Mouse (Mus musculus) spleen, embryonic (tissue): ENCODE data around the gene Tspan1.

Experiments
- CTCF ChIA-PET: fragments of 350-600 bp; sonication (Branson Sonifier 250); formaldehyde crosslinking; loops from one replicate; lab custom pipeline; 2022; lab: Charles Lee

Gene Tspan1

GRCm38 (mm10) chr4:116133126-116133525, 34.3 kb downstream of the Tspan1 start:
- CTCF ChIA-PET: no interaction called here

GRCm38 (mm10) chr4:116127956-116128355, 39.4 kb downstream of the Tspan1 start:
- CTCF ChIA-PET: no interaction called here

- CTCF ChIA-PET: no interaction called here
These were observed 41.5 kb downstream of the Tspan1 start for GRCm38 (mm10) chr4:116125803-116126386.

- CTCF ChIA-PET: no interaction called here
These were observed 43.5 kb downstream of the Tspan1 start, which contains the start of the genes Rad54l and Pomgnt1 for GRCm38 (mm10) chr4:116123602-116124519. TSS of gene Rad54l (minus strand) at chr4:116123690. TSS of gene Pomgnt1 (plus strand) at chr4:116123840.

GRCm38 (mm10) chr4:116122762-116123161, 44.6 kb downstream of the Tspan1 start:
- CTCF ChIA-PET: no interaction called here
